Mouse (Mus musculus) left cerebral cortex, postnatal 14 days (tissue): Measurements from ENCODE around the gene Psmc2. TPM values are rescaled to one million over a fixed set of nuclear protein-coding genes. Genes with fewer than 3 reads are reported as not detected.

Experiments
- DNase-seq, 2 experiments: peaks; one replicate each; pipeline ENCODE4 v3.0.0; 2021 to 2022; ENCODE audit warnings: low spot score in 2 of 2, mixed read lengths in 1 of 2
- intact Hi-C: fragments of 180-260 bp; cut with DNase I; formaldehyde crosslinking; loops from one replicate; pipeline ENCODE4 v1.15.1; 2025
- long read RNA-seq, 2 experiments: library from polyadenylated mRNA; stranded (forward); transcript quantifications; one replicate each; pipeline ENCODE4 v2.0.0; 2021
- total RNA-seq, 2 experiments: library from RNA; stranded (reverse); gene quantifications; 2 replicates each; pipeline ENCODE4 v1.2.3; 2021

Gene Psmc2
- 100 to 1,000 TPM; 115 to 121 TPM for total RNA-seq
- long read RNA-seq, experiment 1, partial matches to known transcripts: 151 of 153 reads
- long read RNA-seq, experiment 1, other reads (novel, unspliced or antisense): 2 of 153 reads
- long read RNA-seq, experiment 2, partial matches to known transcripts: 124 of 128 reads
- long read RNA-seq, experiment 2, other reads (novel, unspliced or antisense): 3 of 128 reads

- DNase-seq: peak; percentile 91 to 92
- intact Hi-C loops: loop anchor here (10.0 kb wide), 1 partner anchor 730 kb away; no protein-coding TSS in a partner anchor
Observed at GRCm38 (mm10) chr5:21785053-21785452, at the start of gene Psmc2, which contains the start of gene Dnajc2. Psmc2 (plus strand) TSS chr5:21785283. Dnajc2 (minus strand) TSS chr5:21785251.

GRCm38 (mm10) chr5:21735584-21735983 lies 49.5 kb upstream of the Psmc2 start:
- intact Hi-C loops: loop anchor here (2.0 to 10.0 kb wide), 3 partner anchors 77 to 473 kb away; no protein-coding TSS in a partner anchor
- DNase-seq: peak; percentile 52 to 72

GRCm38 (mm10) chr5:21736046-21736445 lies 49.0 kb upstream of the Psmc2 start:
- intact Hi-C loops: loop anchor here (5.0 to 10.0 kb wide), 2 partner anchors 301 to 474 kb away; no protein-coding TSS in a partner anchor
- DNase-seq: no peak

GRCm38 (mm10) chr5:21736956-21737585 lies 48.0 kb upstream of the Psmc2 start, which contains the start of gene Pmpcb:
Pmpcb (plus strand) TSS chr5:21737141.
- intact Hi-C loops: loop anchor here (5.0 to 10.0 kb wide), 2 partner anchors 302 to 475 kb away; no protein-coding TSS in a partner anchor
- peak; percentile 93 for DNase-seq

- no peak for DNase-seq
- intact Hi-C loops: loop anchor here (5.0 to 10.0 kb wide), 2 partner anchors 303 to 475 kb away; no protein-coding TSS in a partner anchor
Observed at GRCm38 (mm10) chr5:21737620-21738019, 47.5 kb upstream of the Psmc2 start.

GRCm38 (mm10) chr5:21739120-21739519 lies 46.0 kb upstream of the Psmc2 start:
- intact Hi-C loops: loop anchor here (5.0 to 10.0 kb wide), 2 partner anchors 304 to 477 kb away; no protein-coding TSS in a partner anchor
- DNase-seq: no peak

- intact Hi-C loops: loop anchor here (5.0 to 10.0 kb wide), 2 partner anchors 305 to 478 kb away; no protein-coding TSS in a partner anchor
- DNase-seq: no peak
Observed at GRCm38 (mm10) chr5:21739881-21740280, 45.2 kb upstream of the Psmc2 start.

- no peak for DNase-seq
- intact Hi-C loops: no loop called here
Observed at GRCm38 (mm10) chr5:21743606-21744005, 41.5 kb upstream of the Psmc2 start.

GRCm38 (mm10) chr5:21744651-21745050 lies 40.4 kb upstream of the Psmc2 start:
- no peak for DNase-seq
- intact Hi-C loops: no loop called here

- DNase-seq: no peak
- intact Hi-C loops: no loop called here
Observed at GRCm38 (mm10) chr5:21745966-21746365, 39.1 kb upstream of the Psmc2 start.

- intact Hi-C loops: no loop called here
- no peak for DNase-seq
Observed at GRCm38 (mm10) chr5:21768506-21768905, 16.6 kb upstream of the Psmc2 start.

- intact Hi-C loops: no loop called here
- no peak for DNase-seq
Observed at GRCm38 (mm10) chr5:21769841-21770240, 15.2 kb upstream of the Psmc2 start.

GRCm38 (mm10) chr5:21776491-21776890 lies 8.6 kb upstream of the Psmc2 start:
- no peak for DNase-seq
- intact Hi-C loops: no loop called here

- intact Hi-C loops: loop anchor here (10.0 kb wide), 1 partner anchor 730 kb away; no protein-coding TSS in a partner anchor
- no peak for DNase-seq
Observed at GRCm38 (mm10) chr5:21784161-21785052, 676 bp upstream of the Psmc2 start.

- intact Hi-C loops: loop anchor here (10.0 kb wide), 1 partner anchor 729 kb away; no protein-coding TSS in a partner anchor
- DNase-seq: no peak
Observed at GRCm38 (mm10) chr5:21785776-21786175, 693 bp downstream of the Psmc2 start.

- intact Hi-C loops: loop anchor here (10.0 kb wide), 1 partner anchor 728 kb away; no protein-coding TSS in a partner anchor
- peak; percentile 91 to 94 for DNase-seq
Observed at GRCm38 (mm10) chr5:21786258-21787185, 1.4 kb downstream of the Psmc2 start.

GRCm38 (mm10) chr5:21787186-21788105 lies 2.4 kb downstream of the Psmc2 start:
- DNase-seq: no peak
- intact Hi-C loops: loop anchor here (10.0 kb wide), 1 partner anchor 727 kb away; no protein-coding TSS in a partner anchor
